Mouse (Mus musculus): Measurements from ENCODE around the gene Camsap3. TPM values are rescaled to one million over a fixed set of nuclear protein-coding genes. Genes with fewer than 3 reads are reported as not detected.

Camsap3 gene
- polyA plus RNA-seq (2016; fragmentation: Nextera tagmentation; extraction: Ambion mirVana) = 9.5 and 10.9 TPM in 2 replicates

DNA sequence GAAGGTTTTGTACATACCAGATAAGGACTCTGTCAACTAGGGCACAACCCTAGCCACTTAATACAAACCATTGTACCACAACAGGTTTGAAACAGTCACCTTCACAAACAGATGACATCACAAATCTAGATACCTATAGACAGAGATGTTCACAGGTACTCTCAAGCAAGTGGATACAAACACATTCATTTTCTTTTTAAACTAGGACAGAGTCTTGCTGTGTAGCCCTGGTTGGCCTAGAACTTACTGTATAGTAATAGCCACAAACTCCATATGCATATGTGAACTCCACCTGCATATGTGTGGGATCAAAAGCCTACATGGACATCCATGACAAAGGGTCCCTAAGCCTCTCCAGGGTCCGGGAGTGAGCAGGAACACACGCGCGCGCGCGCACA, at the start of gene Camsap3:
Gene Camsap3, plus strand, starts transcription at position 301 of the 398 bp plus-strand sequence.
- peak within 1 kb of the TSS; percentile 79 for H3K27ac ChIP-seq (replicated peaks)
- H3K4me3 ChIP-seq = peak within 1 kb of the TSS; percentile 77
- no peaks in the 10 kb centered on the region for H3K9me3 ChIP-seq
- H3K4me1 ChIP-seq = peaks cover 7% of the 10 kb centered on the region
- 8% methylated on average over 7 of the region's 7 CpGs for WGBS
- no peak for DNase-seq (ENCODE audit: low spot score)
- H3K27me3 ChIP-seq (replicated peaks; ENCODE audit: low read depth, poor library complexity, severe bottlenecking) = peaks cover 35% of the 10 kb centered on the region
- no peaks in the 10 kb centered on the region for H3K36me3 ChIP-seq (replicated peaks)

DNA sequence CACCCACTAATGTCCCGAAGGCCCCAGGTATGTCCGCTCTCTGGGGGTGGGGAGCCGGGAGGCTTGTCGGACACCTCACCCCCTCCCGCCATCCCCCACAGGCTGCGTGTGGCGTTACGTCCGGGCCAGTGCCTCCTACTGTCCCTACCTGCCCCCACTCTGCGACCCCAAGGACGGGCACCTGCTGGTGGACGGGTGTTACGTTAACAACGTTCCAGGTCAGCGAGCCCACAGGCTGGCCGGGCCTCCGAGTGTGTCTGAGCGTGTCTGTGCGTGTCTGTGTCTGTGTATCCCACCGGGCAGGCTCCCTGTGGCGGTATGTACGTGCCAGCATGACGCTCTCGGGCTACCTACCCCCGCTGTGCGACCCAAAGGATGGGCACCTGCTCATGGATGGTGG, 49.4 kb upstream of the Camsap3 start:
- H3K36me3 ChIP-seq (replicated peaks) = peaks cover 80% of the 10 kb centered on the region
- no peak overlapping the region for H3K27ac ChIP-seq (replicated peaks)
- no peaks in the 10 kb centered on the region for H3K9me3 ChIP-seq
- 94% methylated on average over 26 of the region's 26 CpGs for WGBS
- DNase-seq (ENCODE audit: low spot score) = no peak
- H3K4me1 ChIP-seq = no peaks in the 10 kb centered on the region
- no peak overlapping the region for H3K4me3 ChIP-seq
- no peaks in the 10 kb centered on the region for H3K27me3 ChIP-seq (replicated peaks; ENCODE audit: low read depth, poor library complexity, severe bottlenecking)

DNA sequence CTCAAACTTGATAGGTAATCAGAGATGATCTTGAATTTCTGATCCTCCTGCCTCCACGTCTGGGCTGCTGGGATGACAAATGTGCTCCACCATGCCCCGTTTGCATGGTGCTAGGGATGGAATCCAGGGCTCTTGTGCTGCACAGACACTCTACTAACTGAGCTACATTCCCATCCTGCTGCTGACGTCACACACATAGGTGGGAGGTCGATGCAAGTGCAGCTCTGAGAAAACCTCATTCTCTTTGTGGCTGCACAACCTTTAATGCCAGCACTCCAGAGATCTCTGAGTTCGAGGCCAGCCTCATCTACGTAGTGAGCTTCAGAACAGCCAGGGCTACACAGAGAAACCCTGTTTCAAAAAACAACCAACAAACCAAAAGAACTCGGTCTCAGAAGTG, 47.9 kb upstream of the Camsap3 start:
- no peak overlapping the region for H3K4me3 ChIP-seq
- DNase-seq (ENCODE audit: low spot score) = no peak
- no peak overlapping the region for H3K27ac ChIP-seq (replicated peaks)
- H3K36me3 ChIP-seq (replicated peaks) = peaks cover 87% of the 10 kb centered on the region
- WGBS = 84% methylated on average over 7 of the region's 7 CpGs
- H3K9me3 ChIP-seq = no peaks in the 10 kb centered on the region
- no peaks in the 10 kb centered on the region for H3K27me3 ChIP-seq (replicated peaks; ENCODE audit: low read depth, poor library complexity, severe bottlenecking)
- no peaks in the 10 kb centered on the region for H3K4me1 ChIP-seq

DNA sequence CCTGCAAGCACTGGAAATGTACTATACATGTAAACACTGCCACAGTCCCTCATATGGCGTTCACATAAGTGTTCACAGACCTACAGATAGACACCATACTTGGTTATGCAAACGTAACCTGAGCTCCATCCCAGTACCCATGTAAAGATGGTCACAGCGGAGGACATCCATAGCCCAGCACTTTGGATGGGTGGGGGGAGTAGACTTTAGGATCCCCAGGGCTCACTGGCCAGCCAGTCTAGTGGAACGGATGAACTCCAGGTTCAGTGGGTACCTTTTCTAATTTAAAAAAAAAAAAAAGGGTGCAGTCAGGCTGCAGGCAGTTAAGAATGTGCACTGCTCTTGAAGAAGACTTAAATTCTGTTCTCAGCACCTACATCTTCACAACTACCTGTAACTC, 47.0 kb upstream of the Camsap3 start:
- H3K27ac ChIP-seq (replicated peaks) = no peak overlapping the region
- no peaks in the 10 kb centered on the region for H3K27me3 ChIP-seq (replicated peaks; ENCODE audit: low read depth, poor library complexity, severe bottlenecking)
- peaks cover 96% of the 10 kb centered on the region for H3K36me3 ChIP-seq (replicated peaks)
- H3K4me3 ChIP-seq = no peak overlapping the region
- WGBS = 90% methylated on average over 4 of the region's 4 CpGs
- DNase-seq (ENCODE audit: low spot score) = no peak
- no peaks in the 10 kb centered on the region for H3K4me1 ChIP-seq
- H3K9me3 ChIP-seq = no peaks in the 10 kb centered on the region

DNA sequence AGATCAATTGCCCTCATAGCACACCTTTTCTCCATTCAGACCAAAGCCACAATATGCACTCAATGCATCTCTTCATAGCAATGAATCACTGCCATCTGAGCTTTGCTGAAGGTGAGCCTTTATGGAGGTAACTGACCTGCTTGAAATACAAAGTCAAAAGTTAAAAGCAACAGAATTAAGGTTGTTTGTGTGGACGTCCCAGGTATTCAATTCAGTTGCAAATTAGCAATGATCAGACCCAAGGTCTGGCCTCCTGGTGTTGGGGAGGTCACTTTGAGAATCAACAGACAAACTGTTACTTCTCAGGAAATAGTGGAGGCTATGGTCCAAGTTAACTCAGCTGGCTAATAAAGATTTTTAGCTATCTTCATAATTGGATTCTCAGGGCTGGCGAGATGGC, 40.6 kb upstream of the Camsap3 start:
- 90% methylated on average over 2 of the region's 2 CpGs for WGBS

DNA sequence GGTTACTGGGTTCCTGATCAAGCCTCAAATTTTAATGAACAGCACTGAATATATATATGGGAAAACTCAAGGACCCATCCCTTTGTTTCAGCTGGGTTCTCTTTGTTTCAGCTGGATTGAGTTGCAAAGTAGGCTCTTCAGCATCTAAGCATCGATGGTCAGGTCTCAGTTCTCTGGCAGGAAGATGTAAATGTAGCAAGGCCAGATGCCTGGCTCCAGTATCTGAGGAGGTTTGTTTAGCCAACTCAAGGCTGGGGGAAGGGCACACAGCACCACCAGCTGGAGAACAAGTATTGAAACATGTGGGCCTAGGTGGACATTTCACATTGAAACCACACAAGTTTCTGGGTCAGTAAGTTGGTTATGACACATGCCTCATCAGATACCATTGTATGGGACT, 34.9 kb upstream of the Camsap3 start:
- Histone ChIP-seq H3K27me3 (replicated peaks; ENCODE audit: low read depth, poor library complexity, severe bottlenecking) (no peaks in the 10 kb centered on the region), H3K4me3 (no peak overlapping the region), H3K9me3 (no peaks in the 10 kb centered on the region), H3K27ac (replicated peaks) (no peak overlapping the region), H3K4me1 (no peaks in the 10 kb centered on the region), H3K36me3 (replicated peaks) (no peaks in the 10 kb centered on the region)
- DNase-seq (ENCODE audit: low spot score) = no peak
- 88% methylated on average over 1 of the region's 1 CpGs for WGBS

More for the DNA sequence above, 40.6 kb upstream of the Camsap3 start:
- Histone ChIP-seq H3K27ac (replicated peaks) (no peak overlapping the region), H3K27me3 (replicated peaks; ENCODE audit: low read depth, poor library complexity, severe bottlenecking) (no peaks in the 10 kb centered on the region), H3K4me3 (no peak overlapping the region), H3K4me1 (no peaks in the 10 kb centered on the region), H3K9me3 (no peaks in the 10 kb centered on the region), H3K36me3 (replicated peaks) (peaks cover 51% of the 10 kb centered on the region)
- no peak for DNase-seq (ENCODE audit: low spot score)

DNA sequence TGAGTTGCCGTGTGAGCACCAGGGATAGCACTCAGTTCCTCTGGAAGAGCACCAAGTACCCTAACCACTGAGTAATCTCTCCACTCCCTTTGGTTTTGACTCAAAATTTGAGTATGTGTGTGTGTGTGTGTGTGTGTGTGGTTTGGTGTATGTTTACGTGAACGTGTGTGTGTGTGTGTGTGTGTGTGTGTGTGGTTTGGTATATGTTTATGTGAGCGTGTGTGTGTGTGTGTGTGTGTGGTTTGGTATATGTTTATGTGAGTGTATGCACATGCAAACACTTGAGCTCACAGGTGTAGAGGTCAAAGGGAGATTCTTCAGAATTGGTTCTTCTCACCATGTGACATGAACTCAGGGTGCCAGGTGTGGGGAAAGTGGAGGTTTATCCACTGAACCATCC, 31.0 kb upstream of the Camsap3 start:
- no peaks in the 10 kb centered on the region for H3K4me1 ChIP-seq
- DNase-seq (ENCODE audit: low spot score) = no peak
- H3K4me3 ChIP-seq = no peak overlapping the region
- 60% methylated on average over 4 of the region's 4 CpGs for whole genome bisulfite sequencing
- H3K9me3 ChIP-seq = no peaks in the 10 kb centered on the region
- H3K27ac ChIP-seq (replicated peaks) = no peak overlapping the region
- H3K36me3 ChIP-seq (replicated peaks) = no peaks in the 10 kb centered on the region
- H3K27me3 ChIP-seq (replicated peaks; ENCODE audit: low read depth, poor library complexity, severe bottlenecking) = no peaks in the 10 kb centered on the region

DNA sequence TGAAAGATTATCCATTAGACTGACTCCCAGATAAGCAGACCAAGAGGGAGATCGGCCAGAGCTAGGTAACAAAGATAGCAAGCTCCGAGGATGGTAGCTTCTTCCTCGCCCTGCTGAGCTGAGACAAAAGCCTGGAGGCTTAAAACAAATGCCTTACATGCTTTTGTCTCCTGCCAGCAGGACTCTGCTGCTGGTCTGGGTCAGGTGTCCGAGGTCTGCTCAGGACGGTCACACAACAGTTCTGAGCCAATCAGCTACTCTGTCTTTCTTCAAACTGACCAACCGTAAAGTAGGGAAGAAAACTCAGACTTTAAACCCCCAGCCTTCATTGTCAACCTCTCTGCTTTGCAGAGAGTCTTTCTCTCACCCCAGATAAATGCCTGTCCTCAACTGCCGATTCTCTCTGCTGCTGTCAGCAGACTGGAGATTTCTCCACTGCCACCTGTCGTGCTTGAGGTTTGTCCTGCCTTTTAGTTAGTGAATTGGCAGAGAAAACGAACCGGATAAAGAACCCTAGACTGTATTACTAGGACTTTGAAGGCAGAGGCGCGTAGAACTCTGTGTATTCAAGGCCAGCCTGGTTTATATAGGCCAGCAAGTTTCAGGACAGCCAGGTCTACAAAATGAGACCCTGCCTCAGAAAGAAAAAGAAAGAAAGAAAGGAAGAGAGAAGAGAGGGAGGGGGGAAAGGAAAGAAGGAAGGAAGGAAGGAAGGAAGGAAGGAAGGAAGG, 19.3 kb upstream of the Camsap3 start, which contains the start of gene C330021F23Rik:
Gene C330021F23Rik, plus strand, starts transcription at position 350 of the 731 bp plus-strand sequence.
- DNase-seq (ENCODE audit: low spot score) = peak; percentile 64
- no peaks in the 10 kb centered on the region for H3K36me3 ChIP-seq (replicated peaks)
- H3K4me3 ChIP-seq = peak within 1 kb of the TSS; percentile 53
- no peaks in the 10 kb centered on the region for H3K27me3 ChIP-seq (replicated peaks; ENCODE audit: low read depth, poor library complexity, severe bottlenecking)
- H3K4me1 ChIP-seq = peaks cover 22% of the 10 kb centered on the region
- peak within 1 kb of the TSS; percentile 86 for H3K27ac ChIP-seq (replicated peaks)
- 2% methylated on average over 12 of the region's 12 CpGs for WGBS
- no peaks in the 10 kb centered on the region for H3K9me3 ChIP-seq

DNA sequence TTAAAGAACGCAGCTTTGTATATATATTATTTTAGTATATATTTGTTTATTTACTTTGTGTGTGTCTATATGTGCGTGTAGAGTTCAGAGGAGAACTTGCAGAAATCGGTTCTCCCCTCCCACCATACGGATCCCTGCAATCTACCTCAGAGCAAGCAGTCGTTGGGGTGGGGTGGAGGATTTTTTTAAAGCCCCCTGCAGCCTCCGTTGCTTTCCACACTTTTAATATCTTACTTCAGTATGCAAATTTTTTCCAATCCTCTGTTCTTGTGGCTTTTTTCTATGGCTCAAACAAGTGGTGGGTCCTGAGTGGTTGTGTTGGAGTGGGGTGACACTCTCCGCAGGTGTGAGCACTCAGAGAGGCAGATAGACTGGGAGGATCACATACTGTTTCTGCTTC, 18.7 kb upstream of the Camsap3 start:
- DNase-seq (ENCODE audit: low spot score) = no peak
- no peaks in the 10 kb centered on the region for H3K9me3 ChIP-seq
- peak overlapping the region; percentile 53 for H3K4me3 ChIP-seq
- WGBS = 6% methylated on average over 7 of the region's 7 CpGs
- H3K27ac ChIP-seq (replicated peaks) = peak overlapping the region; percentile 86
- H3K27me3 ChIP-seq (replicated peaks; ENCODE audit: low read depth, poor library complexity, severe bottlenecking) = no peaks in the 10 kb centered on the region
- no peaks in the 10 kb centered on the region for H3K36me3 ChIP-seq (replicated peaks)
- H3K4me1 ChIP-seq = peaks cover 22% of the 10 kb centered on the region

DNA sequence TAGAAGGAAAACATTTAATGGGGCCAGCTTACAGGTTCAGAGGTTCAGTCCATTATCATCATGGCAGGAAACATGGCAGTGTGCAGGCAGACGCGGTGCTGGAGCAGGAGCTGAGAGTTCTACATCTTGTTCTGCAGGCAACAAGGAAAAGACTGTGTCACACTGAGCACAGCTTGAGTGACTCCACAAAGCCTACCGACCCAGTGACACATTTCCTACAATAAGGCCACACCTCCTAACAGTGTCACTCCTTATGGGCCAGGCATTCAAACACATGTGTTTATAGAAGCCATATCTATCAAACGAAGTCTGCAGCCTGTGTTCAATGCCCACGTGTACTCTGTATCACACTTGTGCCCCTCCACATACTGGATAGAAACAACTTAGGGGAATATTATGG, 17.3 kb upstream of the Camsap3 start:
- WGBS = 92% methylated on average over 5 of the region's 5 CpGs
- Histone ChIP-seq H3K4me3 (no peak overlapping the region), H3K27ac (replicated peaks) (no peak overlapping the region), H3K9me3 (no peaks in the 10 kb centered on the region), H3K4me1 (peaks cover 22% of the 10 kb centered on the region), H3K27me3 (replicated peaks; ENCODE audit: low read depth, poor library complexity, severe bottlenecking) (no peaks in the 10 kb centered on the region), H3K36me3 (replicated peaks) (no peaks in the 10 kb centered on the region)
- no peak for DNase-seq (ENCODE audit: low spot score)

DNA sequence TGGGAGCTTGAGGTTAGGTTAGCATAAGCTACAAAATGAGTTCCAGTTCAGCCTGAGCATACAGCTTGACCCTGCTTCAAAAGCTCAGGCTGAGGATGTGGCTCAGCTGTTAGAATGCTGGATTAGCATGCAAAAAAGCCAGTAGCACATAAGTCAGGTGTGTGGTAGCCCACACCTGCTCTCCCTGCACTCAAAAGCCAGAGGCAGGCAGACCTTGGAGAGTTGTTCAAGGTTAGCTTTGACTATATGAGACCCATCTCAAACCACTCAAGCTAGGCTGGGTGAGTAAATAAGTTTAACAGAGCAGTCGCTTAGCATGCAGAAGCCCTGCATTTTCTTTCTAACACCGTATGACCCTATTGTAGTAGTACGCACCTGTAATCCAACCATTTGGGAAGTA, 12.5 kb upstream of the Camsap3 start:
- H3K36me3 ChIP-seq (replicated peaks) = no peaks in the 10 kb centered on the region
- no peak overlapping the region for H3K27ac ChIP-seq (replicated peaks)
- 91% methylated on average over 3 of the region's 3 CpGs for WGBS
- no peak overlapping the region for H3K4me3 ChIP-seq
- no peaks in the 10 kb centered on the region for H3K27me3 ChIP-seq (replicated peaks; ENCODE audit: low read depth, poor library complexity, severe bottlenecking)
- H3K4me1 ChIP-seq = no peaks in the 10 kb centered on the region
- DNase-seq (ENCODE audit: low spot score) = no peak
- H3K9me3 ChIP-seq = no peaks in the 10 kb centered on the region

DNA sequence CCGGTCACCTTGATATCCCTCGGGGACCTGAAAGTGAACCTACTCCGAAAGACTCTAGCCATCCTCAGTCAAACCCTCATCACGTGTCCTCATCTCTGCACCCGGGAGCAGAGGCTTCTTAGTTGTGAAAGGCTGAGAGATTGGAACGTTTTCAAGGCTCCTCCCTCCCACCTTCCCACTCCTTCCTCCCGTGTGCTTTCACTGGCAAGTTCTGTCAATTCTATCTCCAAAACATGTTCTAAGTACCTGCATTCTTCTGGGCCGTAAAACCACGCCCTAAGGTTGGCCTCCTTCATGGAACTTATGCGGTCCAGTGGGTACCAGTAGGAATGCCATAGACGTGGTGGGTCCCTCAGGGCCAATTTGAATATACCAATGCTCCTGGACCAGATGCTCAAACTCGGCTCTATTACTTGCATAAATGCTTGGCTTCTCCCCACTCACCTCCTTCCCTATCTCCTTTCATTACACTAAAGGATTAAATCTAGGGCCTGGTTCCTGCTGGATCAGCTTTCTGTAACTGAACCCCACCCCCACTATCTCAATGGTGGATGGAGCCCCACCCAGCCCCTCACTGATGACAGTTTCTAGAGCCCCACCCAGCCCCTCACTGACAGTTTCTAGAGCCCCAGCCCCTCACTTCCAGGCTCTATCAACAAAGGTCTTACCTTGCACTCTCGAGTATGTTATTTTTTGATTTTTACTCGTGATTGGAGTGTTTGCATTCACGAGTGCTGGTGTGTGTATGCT, 10.7 kb upstream of the Camsap3 start:
- H3K27ac ChIP-seq (replicated peaks) = no peak overlapping the region
- no peak overlapping the region for H3K4me3 ChIP-seq
- H3K9me3 ChIP-seq = no peaks in the 10 kb centered on the region
- H3K27me3 ChIP-seq (replicated peaks; ENCODE audit: low read depth, poor library complexity, severe bottlenecking) = no peaks in the 10 kb centered on the region
- 77% methylated on average over 15 of the region's 15 CpGs for WGBS
- H3K36me3 ChIP-seq (replicated peaks) = no peaks in the 10 kb centered on the region
- no peak for DNase-seq (ENCODE audit: low spot score)
- no peaks in the 10 kb centered on the region for H3K4me1 ChIP-seq
